Mouse (Mus musculus) heart, adult 9 months (tissue): ENCODE data around the gene Anks1.
"Not testable (repeated sequence)": the region's sequence is repeated elsewhere in the genome, so short reads cannot be mapped to it uniquely, and the experiment has no call there.

ENCODE experiments used
- DNase-seq, 2 experiments: peaks; one replicate each; pipeline ENCODE4 v3.0.0; 2022; ENCODE audit warnings: low spot score in 2 of 2

Gene Anks1

DNA sequence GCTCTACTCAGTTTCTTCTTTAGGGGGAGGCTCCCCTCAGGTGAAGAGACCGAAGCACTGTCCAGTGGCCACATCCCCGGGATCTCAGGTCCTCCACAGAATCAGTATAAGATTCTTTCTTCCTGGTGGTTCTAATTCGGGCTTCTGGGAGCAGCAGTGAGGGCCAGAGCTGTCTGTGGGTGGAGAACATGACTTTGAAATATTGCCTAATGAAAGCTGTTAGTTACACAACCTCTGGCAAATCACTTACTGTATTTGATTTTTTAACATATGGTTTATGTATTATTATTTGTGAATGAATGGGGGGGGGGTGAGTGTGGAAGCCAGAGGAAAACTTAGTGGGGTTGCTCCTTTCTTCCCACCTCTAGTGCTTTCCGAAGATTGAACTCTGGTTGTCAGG lies 22.7 kb downstream of the Anks1 start:
- DNase-seq, result no peak

GRCm38 (mm10) chr17:27934136-27934910 lies 25.2 kb downstream of the Anks1 start:
- DNase-seq, result no peak

GRCm38 (mm10) chr17:27935091-27935490 lies 26.0 kb downstream of the Anks1 start:
- DNase-seq, result no peak

GRCm38 (mm10) chr17:27937054-27937615 lies 28.0 kb downstream of the Anks1 start:
- DNase-seq, result no peak

DNA sequence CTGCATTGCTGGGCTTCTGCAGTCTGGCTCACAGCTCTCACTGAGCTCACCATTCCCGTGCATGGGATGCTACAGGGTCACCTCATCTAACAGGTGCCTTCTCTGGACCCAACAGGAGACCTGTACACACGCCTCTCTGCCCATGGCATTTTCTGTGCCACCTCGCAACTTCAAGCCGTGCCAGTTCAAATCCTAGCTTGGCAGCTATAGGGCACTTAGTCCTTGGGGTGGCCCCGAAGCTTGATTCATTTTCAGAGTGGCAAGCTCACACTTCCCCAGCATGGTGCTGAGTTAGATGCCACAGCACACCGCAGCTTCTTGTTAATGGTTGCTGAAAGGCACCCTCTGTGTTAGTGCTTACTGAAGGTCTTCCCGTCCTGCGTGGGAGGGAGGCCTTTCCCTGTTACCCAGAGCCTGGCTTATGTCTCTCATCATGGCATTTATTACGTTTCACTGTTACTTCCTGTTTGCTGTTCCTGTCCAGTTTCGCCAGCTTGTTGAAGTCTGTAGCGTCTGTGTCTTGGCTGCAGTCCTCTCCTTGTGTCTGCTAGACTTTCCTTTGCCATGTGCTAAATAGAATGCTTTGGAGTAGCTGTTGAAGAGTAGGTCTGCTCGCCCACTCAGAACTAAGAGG lies 29.1 kb downstream of the Anks1 start:
- peak; percentile 53 to 61 for DNase-seq

DNA sequence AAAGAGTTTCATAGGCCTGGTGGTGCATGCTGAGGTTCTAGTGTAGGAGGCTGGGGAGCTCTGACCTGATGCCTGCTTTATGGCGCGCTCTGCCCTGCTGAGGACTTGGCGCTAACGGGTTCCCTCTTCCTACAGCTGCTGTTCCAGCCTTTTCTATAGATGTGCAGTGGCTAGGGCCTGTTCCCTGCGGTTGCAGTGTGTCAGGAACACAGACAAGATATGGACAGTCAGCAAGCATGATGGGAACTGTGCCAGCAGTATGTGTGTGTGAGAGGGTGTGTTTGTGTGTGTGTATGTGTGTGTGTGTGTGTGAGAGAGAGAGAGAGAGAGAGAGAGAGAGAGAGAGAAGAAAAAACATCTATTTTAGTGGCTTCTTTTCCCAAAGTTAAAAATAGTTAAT lies 29.9 kb downstream of the Anks1 start:
- no peak for DNase-seq

DNA sequence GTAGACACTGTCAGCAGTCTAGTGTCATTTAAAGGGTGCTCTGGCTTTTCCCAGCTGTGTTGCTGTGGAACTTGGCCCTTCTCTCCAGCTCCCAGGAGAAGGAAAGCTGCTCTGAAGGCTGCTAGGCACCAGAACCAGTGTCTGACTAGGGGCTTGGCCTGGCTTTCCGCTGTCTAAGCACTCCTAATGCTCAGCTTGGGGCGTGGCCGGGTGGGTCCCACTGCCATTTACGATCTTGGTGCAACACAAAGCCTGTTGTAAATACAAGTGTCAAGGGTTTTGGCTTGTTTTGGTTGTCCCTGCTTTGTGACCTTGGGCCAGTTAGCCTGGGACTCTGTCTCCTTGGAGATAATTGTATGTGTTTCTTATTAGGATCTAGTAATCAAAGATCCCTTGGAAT lies 31.2 kb downstream of the Anks1 start:
- no peak for DNase-seq

GRCm38 (mm10) chr17:27941178-27941577 lies 32.1 kb downstream of the Anks1 start:
- no peak for DNase-seq

DNA sequence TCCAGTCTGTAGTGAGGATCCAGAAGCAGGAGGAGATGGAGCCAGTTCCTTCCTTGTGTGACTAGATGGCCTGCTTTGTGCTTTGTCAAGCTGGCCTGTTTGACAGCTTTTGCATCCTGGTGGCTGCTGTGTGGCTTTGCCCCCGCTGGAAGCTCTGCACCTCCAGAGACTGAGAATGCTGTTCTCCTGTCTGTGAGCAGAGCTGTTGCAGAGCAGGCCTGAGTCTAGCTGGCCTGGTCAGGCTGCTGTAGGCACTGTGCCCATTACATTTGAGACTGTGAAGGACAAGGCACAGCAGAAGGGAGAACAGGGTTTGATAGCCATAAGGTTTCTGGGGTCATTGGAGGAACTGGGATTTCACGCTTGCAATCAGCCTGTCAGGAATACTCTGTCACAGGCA lies 32.6 kb downstream of the Anks1 start:
- no peak for DNase-seq

- no peak for DNase-seq
These were observed 33.0 kb downstream of the Anks1 start for GRCm38 (mm10) chr17:27942131-27942530.

GRCm38 (mm10) chr17:27945546-27946216 lies 36.6 kb downstream of the Anks1 start:
- DNase-seq, result no peak

- DNase-seq, result no peak
These were observed 37.3 kb downstream of the Anks1 start for GRCm38 (mm10) chr17:27946371-27946770.

GRCm38 (mm10) chr17:27947155-27947554 lies 38.0 kb downstream of the Anks1 start:
- DNase-seq, result no peak

GRCm38 (mm10) chr17:27953136-27953535 lies 44.0 kb downstream of the Anks1 start:
- DNase-seq, result no peak

DNA sequence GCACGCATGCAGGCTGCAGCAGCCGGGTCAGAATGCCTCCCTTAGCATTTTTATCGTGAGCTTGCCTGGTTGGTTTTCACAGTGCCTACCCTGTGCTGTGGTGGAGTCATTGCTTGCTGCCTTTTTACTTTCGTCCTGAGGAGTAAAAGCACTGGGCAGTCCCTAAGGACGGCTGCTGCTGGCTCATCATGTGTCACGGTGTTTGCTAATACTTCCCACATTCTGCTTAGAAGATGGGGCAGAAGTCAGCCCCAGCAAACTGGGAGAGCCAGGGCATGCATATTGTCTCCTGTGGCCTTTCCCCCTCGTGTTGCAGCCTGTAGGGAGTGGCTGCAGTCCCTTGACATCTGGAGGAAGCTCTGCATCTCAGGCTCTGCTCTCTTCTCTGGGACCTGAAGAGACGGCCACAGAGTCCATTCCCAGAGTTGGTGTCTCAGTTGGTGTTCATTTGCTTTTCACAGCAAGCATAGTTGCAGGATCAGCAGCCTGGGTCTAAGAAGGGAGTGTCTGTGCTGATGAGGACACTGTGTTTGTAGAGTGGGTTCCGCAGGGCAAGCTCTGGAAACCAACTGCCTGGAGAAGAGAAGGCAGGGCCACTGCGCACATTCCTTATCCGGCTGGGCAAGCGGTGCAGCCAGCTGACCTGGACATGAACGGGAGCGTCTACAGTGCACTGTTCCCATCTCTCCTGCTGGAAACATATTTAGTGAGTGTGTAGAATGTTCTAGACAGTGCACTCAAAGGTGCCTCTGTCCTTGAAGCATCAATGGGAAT lies 45.7 kb downstream of the Anks1 start:
- no peak for DNase-seq

DNA sequence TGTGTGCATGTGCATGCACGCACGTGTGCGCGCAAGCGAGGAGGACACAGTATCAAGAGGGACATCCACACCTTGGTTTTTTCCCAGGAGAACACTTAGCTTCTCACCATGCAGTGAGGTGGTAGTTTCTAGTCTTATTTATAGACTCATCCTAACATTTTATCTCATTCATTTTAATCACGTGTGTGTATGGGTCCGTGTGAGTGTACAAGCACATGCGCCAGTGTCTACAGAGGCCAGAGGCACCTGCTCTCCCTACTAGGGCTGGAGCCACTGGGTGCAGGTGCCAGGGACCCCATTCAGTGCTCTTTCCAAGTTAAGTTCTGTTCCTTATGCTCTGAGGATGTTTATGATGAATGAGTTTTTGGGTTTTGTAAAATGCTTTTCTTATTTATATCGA lies 48.5 kb downstream of the Anks1 start:
- DNase-seq, result no peak

DNA sequence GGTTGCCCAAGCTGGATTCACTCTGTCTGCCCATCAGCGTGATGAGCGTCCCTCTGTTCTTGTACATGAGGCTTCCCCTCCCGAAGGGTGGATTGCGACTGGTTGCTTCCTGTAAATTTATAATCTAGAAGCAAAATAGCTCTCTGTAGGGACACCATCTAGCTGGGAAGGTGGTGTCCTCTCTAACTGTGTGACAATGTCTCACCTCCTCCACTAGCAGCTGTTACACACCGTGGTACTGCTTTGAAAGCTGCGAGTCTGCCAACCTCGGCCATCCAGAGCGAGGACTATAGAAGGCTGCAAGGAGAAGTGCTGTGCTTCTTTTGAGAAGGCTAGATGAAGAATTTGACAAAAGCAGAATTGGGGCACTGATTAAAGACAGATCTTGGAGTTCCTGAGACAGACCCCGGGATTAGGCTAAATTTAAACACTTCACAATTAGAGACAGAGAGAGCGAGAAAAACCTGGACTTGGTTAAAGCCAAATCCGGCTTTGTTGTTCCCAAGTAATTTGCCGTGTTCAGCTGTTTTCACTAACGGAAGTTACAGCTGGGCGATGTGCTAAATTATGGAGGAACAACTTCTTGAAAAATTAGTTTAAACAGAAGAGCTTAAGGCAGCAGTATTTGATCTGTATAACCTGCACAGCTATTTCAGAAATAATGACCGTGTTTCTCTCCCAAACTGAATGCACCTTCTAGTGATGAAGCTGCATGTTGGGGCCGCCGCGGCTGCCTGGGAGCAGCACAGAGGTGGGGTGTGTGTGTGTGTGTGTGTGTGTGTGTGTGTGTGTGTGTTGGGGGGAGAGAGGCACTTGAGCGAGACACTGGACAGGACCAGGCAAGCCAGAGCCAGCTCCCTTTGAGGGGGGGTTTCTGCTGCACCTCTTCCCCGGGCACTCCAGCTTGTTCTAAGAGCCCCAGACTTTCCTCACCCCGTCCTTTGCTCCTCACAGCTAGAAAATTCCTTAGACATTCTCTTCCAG lies 51.3 kb downstream of the Anks1 start:
- no peak for DNase-seq

GRCm38 (mm10) chr17:27963120-27963519 lies 54.0 kb downstream of the Anks1 start:
- DNase-seq, result not testable (repeated sequence)

DNA sequence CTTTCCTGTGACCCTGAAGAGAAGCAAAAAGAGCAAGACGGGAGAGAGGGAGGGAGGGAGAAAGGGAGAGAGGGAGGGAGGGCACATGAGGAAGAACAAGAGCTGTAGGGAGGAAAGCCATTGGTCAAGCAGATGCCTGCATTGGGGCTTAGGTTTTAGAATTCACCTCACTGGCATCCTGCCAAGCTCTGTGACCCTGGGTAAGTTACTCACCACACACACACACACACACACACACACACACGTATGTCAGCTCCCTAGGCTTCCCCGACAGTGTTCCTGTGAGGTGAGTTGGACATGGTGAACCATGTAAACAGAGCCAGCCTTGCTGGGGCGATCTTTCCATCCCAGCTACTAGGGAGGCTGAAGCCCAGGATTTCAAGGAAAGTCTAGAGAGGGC lies 55.5 kb downstream of the Anks1 start:
- DNase-seq, result no peak

GRCm38 (mm10) chr17:27965292-27965691 lies 56.2 kb downstream of the Anks1 start:
- no peak for DNase-seq

- DNase-seq, result no peak
These were observed 57.0 kb downstream of the Anks1 start for GRCm38 (mm10) chr17:27966056-27966455.
